Mouse (Mus musculus) myocyte (in vitro differentiated cells): Measurements from ENCODE around the gene Rbm8a. TPM values are rescaled to one million over a fixed set of nuclear protein-coding genes. Genes with fewer than 3 reads are reported as not detected.

ENCODE experiments used
- H3K27me3 ChIP-seq: one replicate; pipeline ENCODE4 v1.6.1; 2011; ENCODE audit not compliant: control insufficient read depth, insufficient read depth, insufficient read length
- H3K36me3 ChIP-seq: one replicate; pipeline ENCODE4 v1.6.1; 2011; ENCODE audit not compliant: control insufficient read depth, insufficient read depth
- H3K4me2 ChIP-seq: one replicate; pipeline ENCODE4 v1.6.1; 2011; ENCODE audit warnings: low read depth, control low read depth
- H3K4me3 ChIP-seq: one replicate; pipeline ENCODE4 v1.5.1; 2011; ENCODE audit warnings: mild to moderate bottlenecking, control low read depth, moderate library complexity
- H3K79me2 ChIP-seq: one replicate; pipeline ENCODE4 v1.6.1; 2011; ENCODE audit not compliant: control insufficient read depth, insufficient read depth
- H3ac ChIP-seq: one replicate; pipeline ENCODE4 v1.6.1; 2011; ENCODE audit not compliant: control insufficient read depth, insufficient read length
- CEBPB ChIP-seq: IDR thresholded peaks from 2 replicates; pipeline ENCODE4 v1.6.1; 2011; ENCODE audit warnings: mild to moderate bottlenecking, moderate library complexity; ENCODE audit not compliant: poor library complexity, insufficient read depth, severe bottlenecking
- E2F4 ChIP-seq: IDR thresholded peaks from one replicate; pipeline ENCODE4 v1.6.1; 2011; ENCODE audit warnings: mild to moderate bottlenecking, control low read depth, moderate library complexity; ENCODE audit not compliant: insufficient read depth
- MAX ChIP-seq: IDR thresholded peaks from one replicate; pipeline ENCODE4 v1.6.1; 2011; ENCODE audit warnings: low read depth, mild to moderate bottlenecking, control low read depth
- MYOD1 ChIP-seq, 3 experiments: IDR thresholded peaks; one replicate each; pipeline ENCODE4 v1.6.1; 2011; ENCODE audit warnings: control low read depth in 2 of 3, low read depth in 2 of 3, mild to moderate bottlenecking in 2 of 3, moderate library complexity in 1 of 3; ENCODE audit not compliant: insufficient read length in 2 of 3, control insufficient read depth in 1 of 3
- MYOG ChIP-seq, 3 experiments: IDR thresholded peaks; one replicate each; pipeline ENCODE4 v1.6.1; 2011; ENCODE audit warnings: control low read depth in 2 of 3, low read depth in 2 of 3, mild to moderate bottlenecking in 2 of 3; ENCODE audit not compliant: insufficient read length in 2 of 3, control insufficient read depth in 1 of 3, insufficient read depth in 1 of 3
- POLR2A ChIP-seq: IDR thresholded peaks from one replicate; pipeline ENCODE4 v1.6.1; 2011; ENCODE audit warnings: low read depth, mild to moderate bottlenecking, control low read depth, moderate library complexity; ENCODE audit not compliant: insufficient read length
- POLR2AphosphoS2 ChIP-seq: IDR thresholded peaks from one replicate; pipeline ENCODE4 v1.6.1; 2011; ENCODE audit warnings: low read depth, control low read depth; ENCODE audit not compliant: insufficient read length
- REST ChIP-seq: IDR thresholded peaks from one replicate; pipeline ENCODE4 v1.6.1; 2011; ENCODE audit warnings: mild to moderate bottlenecking, control low read depth, moderate library complexity; ENCODE audit not compliant: insufficient read depth, insufficient read length
- SRF ChIP-seq: IDR thresholded peaks from one replicate; pipeline ENCODE4 v1.6.1; 2011; ENCODE audit warnings: low read depth; ENCODE audit not compliant: control insufficient read depth, insufficient read length
- TCF12 ChIP-seq: IDR thresholded peaks from one replicate; pipeline ENCODE4 v1.6.1; 2011; ENCODE audit warnings: mild to moderate bottlenecking, control low read depth; ENCODE audit not compliant: poor library complexity, insufficient read depth, severe bottlenecking
- TCF3 ChIP-seq: IDR thresholded peaks from one replicate; pipeline ENCODE4 v1.6.1; 2011; ENCODE audit warnings: low read depth, control low read depth; ENCODE audit not compliant: insufficient read length
- USF1 ChIP-seq: IDR thresholded peaks from one replicate; pipeline ENCODE4 v1.6.1; 2011; ENCODE audit warnings: low read depth, mild to moderate bottlenecking, control low read depth, moderate library complexity
- polyA plus RNA-seq: library from polyadenylated mRNA; unstranded; fragments of >200 nt; fragmentation: generic; extraction: Trizol; gene quantifications from one replicate; pipeline ENCODE4 v1.2.1, GENCODE M21; 2012; ENCODE audit warnings: missing spikeins

The Rbm8a gene
- polyA plus RNA-seq, 1 experiment, result 68.4 TPM

DNA sequence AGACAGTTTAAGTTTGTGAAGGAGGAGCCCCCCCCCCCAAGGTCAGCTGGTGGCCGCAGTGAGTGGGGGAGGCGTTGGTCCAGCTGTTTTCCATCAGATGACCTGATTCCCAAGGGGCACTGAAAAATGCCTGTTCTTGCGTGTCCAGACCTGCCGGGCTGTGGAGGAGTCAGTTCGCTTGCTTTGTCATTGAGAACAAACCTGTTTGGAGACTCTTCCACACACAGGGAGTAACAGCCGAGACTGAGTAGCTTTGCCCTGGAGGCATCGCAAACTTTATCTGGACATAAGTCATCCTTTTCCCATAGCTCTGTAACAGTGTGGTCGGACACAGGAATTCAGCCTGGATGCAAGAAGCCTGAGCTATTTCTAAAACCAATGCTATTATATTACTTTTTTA is 44.7 kb downstream of the Rbm8a start:
- no peaks in the 10 kb centered on the region for H3K79me2 ChIP-seq
- H3K4me3 ChIP-seq, result no peak overlapping the region
- no peaks in the 10 kb centered on the region for H3K36me3 ChIP-seq
- no peak overlapping the region for H3ac ChIP-seq
- H3K27me3 ChIP-seq, result no peaks in the 10 kb centered on the region
- peak overlapping the region; percentile 24 for H3K4me2 ChIP-seq
- TF ChIP-seq POLR2AphosphoS2 (no peak), MYOG (IDR thresholded peaks at IDR 0.05; ENCODE audit: control insufficient read depth in 1 of 3, insufficient read depth in 1 of 3, insufficient read length in 2 of 3, low read depth in 2 of 3) (peak in 1 of 3 experiments; percentile 14), MYOD1 (IDR thresholded peaks at IDR 0.05; ENCODE audit: control insufficient read depth in 1 of 3, insufficient read length in 2 of 3, low read depth in 2 of 3) (peak in 2 of 3 experiments; percentile 24 to 33)

DNA sequence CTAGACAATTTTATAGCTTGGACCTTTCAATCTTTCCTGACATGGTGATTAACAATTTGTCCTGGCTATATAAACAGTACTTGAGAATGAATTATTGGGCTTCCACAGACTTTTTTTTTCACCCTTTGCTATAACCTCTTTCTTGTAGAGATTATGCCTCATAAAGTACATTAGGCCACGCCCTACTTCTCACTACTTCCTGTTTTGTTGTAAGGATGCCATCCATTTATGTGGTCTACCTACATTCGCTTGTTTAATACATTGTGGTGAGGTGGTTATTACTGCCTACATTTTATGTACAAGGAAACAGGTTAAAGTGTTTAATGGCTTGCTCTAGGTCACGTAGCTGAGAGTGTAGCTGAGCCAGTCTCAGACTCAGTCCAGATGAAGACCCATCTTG is 45.4 kb downstream of the Rbm8a start:
- TF ChIP-seq MYOG (IDR thresholded peaks at IDR 0.05; ENCODE audit: control insufficient read depth in 1 of 3, insufficient read depth in 1 of 3, insufficient read length in 2 of 3, low read depth in 2 of 3) (no peak), POLR2A (no peak), E2F4 (no peak), MYOD1 (IDR thresholded peaks at IDR 0.05; ENCODE audit: control insufficient read depth in 1 of 3, insufficient read length in 2 of 3, low read depth in 2 of 3) (no peak), SRF (no peak), TCF3 (no peak), CEBPB (no peak), POLR2AphosphoS2 (no peak), MAX (no peak), USF1 (no peak), REST (no peak), TCF12 (no peak)
- Histone ChIP-seq H3K4me3 (no peak overlapping the region), H3K79me2 (no peaks in the 10 kb centered on the region), H3K27me3 (no peaks in the 10 kb centered on the region), H3ac (no peak overlapping the region), H3K4me2 (no peak overlapping the region), H3K36me3 (no peaks in the 10 kb centered on the region)

DNA sequence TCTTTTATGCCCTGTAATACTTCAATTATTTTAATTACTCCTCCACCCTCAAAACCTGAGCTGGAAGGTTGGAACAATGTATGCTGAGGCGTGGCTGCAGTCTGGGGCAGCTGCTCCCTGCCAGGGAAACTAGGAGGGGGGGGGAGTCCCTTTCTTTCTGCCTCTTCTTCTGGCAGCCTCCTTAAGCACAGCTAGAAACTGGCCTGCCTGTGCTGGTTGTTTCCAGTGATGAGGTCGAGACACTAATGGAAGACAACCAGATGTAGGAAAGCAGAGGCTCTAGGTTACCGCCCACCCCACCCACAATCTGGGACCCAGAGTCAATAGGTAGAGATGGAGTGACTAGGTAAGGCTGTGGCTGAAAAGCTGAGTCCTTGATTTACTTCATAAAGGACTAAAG is 46.0 kb downstream of the Rbm8a start:
- Histone ChIP-seq H3K36me3 (no peaks in the 10 kb centered on the region), H3K4me2 (no peak overlapping the region), H3ac (no peak overlapping the region), H3K4me3 (no peak overlapping the region), H3K27me3 (no peaks in the 10 kb centered on the region), H3K79me2 (no peaks in the 10 kb centered on the region)
- TF ChIP-seq MYOG (IDR thresholded peaks at IDR 0.05; ENCODE audit: control insufficient read depth in 1 of 3, insufficient read depth in 1 of 3, insufficient read length in 2 of 3, low read depth in 2 of 3) (peak in 1 of 3 experiments; percentile 24), POLR2A (no peak)

DNA sequence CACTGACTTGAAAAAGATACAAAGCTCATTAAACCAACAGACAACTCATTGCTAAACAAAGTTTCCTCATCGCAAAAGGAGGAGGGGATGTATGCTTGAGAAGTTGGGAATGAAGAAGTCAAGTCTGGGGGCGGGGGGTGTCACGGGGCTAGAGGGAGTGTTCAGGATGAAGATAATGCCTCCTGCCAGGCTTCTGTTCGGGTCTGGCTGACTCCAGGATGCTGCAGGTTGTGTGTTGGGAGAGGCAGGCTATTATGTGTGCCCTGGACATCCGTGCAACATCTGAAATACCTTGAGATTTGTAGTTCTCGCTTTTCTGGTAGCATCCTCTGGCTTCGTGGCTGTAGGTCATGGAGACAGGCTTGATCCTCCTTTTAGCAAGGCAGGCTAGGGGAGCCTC is 48.7 kb downstream of the Rbm8a start:
- no peaks in the 10 kb centered on the region for H3K27me3 ChIP-seq
- no peaks in the 10 kb centered on the region for H3K79me2 ChIP-seq
- no peak overlapping the region for H3ac ChIP-seq
- H3K36me3 ChIP-seq, result no peaks in the 10 kb centered on the region
- TF ChIP-seq POLR2A, result no peak
- no peak for TF ChIP-seq MYOG (IDR thresholded peaks at IDR 0.05; ENCODE audit: control insufficient read depth in 1 of 3, insufficient read depth in 1 of 3, insufficient read length in 2 of 3, low read depth in 2 of 3)
- no peak for TF ChIP-seq USF1
- TF ChIP-seq REST, result no peak
- no peak for TF ChIP-seq E2F4
- TF ChIP-seq MAX, result no peak
- no peak for TF ChIP-seq TCF3
- no peak for TF ChIP-seq TCF12
- no peak for TF ChIP-seq SRF
- no peak for TF ChIP-seq POLR2AphosphoS2
- TF ChIP-seq MYOD1 (IDR thresholded peaks at IDR 0.05; ENCODE audit: control insufficient read depth in 1 of 3, insufficient read length in 2 of 3, low read depth in 2 of 3), result no peak
- no peak for TF ChIP-seq CEBPB
- no peak overlapping the region for H3K4me3 ChIP-seq
- H3K4me2 ChIP-seq, result no peak overlapping the region

DNA sequence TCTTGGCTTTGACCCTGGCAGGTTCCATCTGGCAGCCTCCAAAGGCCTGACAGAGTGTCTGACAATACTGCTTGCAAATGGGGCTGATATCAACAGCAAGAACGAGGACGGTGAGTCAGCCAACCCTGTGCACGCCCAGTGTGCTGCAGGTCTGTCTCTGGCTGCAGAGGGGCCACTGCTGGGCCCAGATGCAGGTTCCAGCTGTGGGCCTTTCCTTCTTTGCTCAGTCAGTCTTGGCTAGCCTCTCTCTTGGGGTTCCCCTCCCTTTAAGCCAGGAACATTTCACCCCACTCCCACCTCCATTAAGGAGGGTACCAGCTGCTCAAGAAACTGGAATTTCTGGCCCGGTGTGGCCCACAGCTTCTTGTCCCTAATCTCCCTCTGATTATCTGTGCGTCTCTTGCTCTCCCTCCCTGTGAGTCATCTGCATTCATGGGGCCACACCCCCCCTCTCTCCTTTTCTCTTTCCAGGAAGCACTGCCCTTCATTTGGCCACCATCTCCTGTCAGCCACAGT is 49.5 kb downstream of the Rbm8a start:
- H3K79me2 ChIP-seq, result no peaks in the 10 kb centered on the region
- no peak overlapping the region for H3K4me3 ChIP-seq
- H3K36me3 ChIP-seq, result no peaks in the 10 kb centered on the region
- no peaks in the 10 kb centered on the region for H3K27me3 ChIP-seq
- H3ac ChIP-seq, result no peak overlapping the region
- H3K4me2 ChIP-seq, result peak overlapping the region; percentile 71
- no peak for TF ChIP-seq POLR2A
- TF ChIP-seq TCF3, result no peak
